Mouse (Mus musculus): Measurements from ENCODE around the gene Artn. TPM values are rescaled to one million over a fixed set of nuclear protein-coding genes. Genes with fewer than 3 reads are reported as not detected.

The Artn gene
- not detected for polyA plus RNA-seq (2015; fragmentation: Illumina TruSeq; extraction: RNeasy Lipid Tissue Mini Kit (QIAGEN cat#74804); ENCODE audit: insufficient read depth, low replicate concordance)

DNA sequence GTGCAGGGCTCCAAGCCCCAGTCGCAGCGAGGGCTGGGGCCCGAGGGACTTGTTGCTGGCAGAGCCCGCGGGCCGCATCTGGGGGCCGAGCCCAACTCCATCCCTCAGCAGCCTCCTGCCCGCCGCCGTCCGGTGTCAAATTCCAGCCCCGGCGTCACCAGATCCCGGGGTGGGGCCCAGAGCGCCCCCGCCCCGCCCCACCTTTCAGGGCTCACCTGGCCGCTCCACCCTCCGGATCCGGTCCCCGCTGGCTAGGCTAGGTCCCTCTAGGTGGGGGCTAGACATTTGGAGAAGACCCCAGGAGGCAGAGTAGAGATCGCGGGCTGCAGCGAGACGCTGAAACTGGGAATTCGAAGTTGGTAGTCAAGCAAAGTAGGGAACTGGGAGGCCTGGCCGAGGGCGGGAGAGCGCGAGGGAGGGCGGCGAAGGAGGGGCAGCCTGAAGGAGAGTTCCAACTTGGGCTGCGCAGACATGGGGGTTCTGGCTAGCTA, at the start of gene Artn:
Artn (minus strand) TSS at position 373 of the 491 bp plus-strand sequence.

DNA sequence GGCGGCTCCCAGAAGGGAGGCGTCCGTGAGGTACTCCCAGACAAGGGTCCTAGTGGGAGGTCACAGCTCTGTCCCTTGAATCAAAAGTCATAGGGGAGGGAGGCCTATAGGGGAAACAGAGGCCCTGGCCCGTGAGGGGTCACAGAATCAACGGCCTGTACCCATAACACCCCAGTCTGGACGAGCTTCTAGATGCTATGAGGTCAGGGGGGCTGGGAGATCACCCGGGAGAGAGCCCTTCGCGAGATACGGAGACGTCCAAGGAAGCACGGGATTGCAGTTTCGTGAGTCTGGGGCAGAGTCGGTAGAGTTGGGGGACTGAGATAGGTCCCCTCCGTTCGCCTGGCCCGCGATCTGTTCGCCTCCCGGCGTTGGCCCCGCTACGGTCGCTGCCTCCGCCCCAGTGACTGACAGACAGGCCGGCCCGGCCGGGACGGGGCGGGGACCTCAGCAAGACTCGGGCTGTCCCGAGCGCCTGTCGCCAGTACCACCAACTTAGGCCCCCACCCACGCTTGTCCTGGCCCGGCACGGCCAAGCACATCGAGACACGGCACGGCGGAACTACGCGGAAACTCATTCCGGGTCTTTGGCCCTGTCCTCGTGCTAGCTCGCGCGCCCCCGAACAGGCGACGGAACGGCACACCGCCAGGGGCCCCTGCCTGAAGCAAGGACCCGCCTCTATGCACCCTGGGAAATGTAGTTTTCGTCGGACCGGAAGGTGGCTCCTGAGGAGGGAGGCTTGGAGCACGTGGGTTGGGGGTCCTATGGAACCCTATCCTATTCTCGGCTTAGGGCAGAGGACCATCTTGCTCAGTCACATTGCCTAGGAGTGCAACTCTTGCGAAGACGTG, 14.7 kb downstream of the Artn start, which contains the start of gene Ipo13:
Ipo13 (minus strand) TSS at position 409 of the 852 bp plus-strand sequence.

DNA sequence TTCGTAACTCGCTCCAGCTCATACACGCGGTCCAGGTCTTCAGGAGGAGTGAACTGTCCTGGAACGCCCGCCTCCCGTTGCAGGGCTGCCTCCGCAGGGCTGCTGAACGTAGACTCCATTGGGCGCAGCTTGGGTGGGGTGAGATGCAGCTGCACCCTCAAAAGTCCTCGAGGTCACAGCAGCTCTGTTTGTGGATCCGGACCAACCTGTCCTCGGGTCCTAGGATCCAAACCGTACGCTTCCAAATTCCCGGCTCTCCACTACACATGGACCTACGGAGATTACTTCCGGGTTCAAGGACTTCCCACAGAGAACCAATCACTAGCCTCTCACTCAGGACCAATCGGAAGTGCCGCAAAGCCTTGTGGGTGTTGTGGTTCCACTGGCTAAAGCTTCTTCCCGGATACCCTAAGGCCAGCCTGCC, 37.8 kb downstream of the Artn start, which contains the start of gene Dph2:
Dph2 (minus strand) TSS at position 295 of the 424 bp plus-strand sequence.

DNA sequence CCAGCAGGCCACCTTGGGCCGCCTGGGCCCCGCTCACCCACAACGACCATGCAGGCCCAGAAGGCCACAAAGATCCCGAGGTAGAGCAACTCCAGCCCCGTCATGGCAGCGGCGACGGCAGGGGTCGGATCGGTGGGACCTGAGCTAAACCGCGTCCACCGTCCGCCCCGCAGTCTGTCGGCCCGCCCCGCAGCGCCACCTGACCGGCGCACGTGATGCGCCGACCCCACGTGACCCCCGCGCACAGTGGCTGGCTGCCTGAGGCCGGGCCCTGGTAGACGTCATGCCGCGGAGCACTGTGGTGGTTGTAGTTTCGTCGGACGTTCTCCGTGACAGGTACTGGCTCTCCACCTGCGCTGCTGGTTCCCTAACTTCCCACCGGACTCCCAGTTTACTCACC, 42.4 kb downstream of the Artn start, which contains the start of gene Atp6v0b:
Atp6v0b (minus strand) TSS at position 201 of the 400 bp plus-strand sequence.

DNA sequence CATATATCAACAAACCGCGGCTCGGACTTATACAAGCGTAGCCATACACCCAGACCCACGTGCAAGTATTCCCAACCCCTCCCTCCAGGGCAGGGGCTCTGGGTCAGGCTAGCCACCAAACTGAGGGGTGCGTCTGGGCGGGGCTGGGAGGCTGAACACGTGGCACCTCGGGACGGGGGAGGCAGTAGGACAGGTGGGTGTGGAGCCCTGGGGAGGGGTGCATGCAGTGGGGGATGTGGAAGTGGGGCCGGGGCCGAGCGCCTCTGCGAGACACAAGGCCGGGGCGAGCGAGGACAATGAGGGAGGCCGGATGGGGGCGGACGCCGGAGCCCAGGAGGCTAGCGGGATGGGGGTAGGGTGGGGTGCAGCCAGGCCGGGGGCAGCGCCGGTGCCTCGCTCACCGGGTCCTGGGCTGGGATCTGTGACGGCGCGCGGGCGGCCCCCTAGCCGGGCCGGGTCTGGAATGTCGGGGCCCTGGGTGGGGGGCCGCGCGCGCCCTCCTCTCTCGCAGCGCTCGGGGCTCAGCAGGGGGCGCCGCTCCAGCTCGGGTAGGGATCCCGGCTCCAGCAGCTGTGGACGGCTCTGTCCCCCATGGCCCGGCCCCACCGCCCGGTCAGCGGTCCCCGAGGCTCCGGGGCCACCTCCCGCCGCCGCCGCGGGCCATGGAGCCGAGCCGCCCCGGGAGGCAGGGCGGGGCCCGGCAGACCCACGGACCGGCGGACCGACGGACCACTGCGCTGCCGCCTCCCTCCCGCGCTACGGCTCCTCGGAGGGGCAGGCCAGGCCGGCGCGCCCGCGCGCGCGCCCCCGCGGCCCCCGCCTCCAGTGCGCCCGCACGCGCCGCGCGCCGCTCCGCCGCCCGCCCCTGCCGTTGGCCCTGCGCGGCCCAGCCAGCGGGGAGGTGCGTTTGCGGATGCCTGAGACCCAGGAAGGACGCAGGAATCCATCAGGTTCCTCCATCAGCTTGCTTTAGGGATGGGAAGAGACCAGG, 46.6 kb downstream of the Artn start, which contains the start of gene B4galt2:
B4galt2 (minus strand) TSS at position 787 of the 991 bp plus-strand sequence.

Other genes with a start within 250 kb of the Artn start
- gene Dmap1, start 247.5 kb downstream of the Artn start, polyA plus RNA-seq (2015; fragmentation: Illumina TruSeq; extraction: RNeasy Lipid Tissue Mini Kit (QIAGEN cat#74804); ENCODE audit: insufficient read depth, low replicate concordance), result 15.4 TPM
- gene Gm12845, start 205.4 kb downstream of the Artn start, polyA plus RNA-seq (2015; fragmentation: Illumina TruSeq; extraction: RNeasy Lipid Tissue Mini Kit (QIAGEN cat#74804); ENCODE audit: insufficient read depth, low replicate concordance), result not detected
- gene Klf17, start 164.1 kb downstream of the Artn start, polyA plus RNA-seq (2015; fragmentation: Illumina TruSeq; extraction: RNeasy Lipid Tissue Mini Kit (QIAGEN cat#74804); ENCODE audit: insufficient read depth, low replicate concordance), result not detected
- 3.3 TPM for gene Slc6a9, start 95.3 kb downstream of the Artn start, polyA plus RNA-seq (2015; fragmentation: Illumina TruSeq; extraction: RNeasy Lipid Tissue Mini Kit (QIAGEN cat#74804); ENCODE audit: insufficient read depth, low replicate concordance)
- gene Ccdc24, start 57.2 kb downstream of the Artn start, polyA plus RNA-seq (2015; fragmentation: Illumina TruSeq; extraction: RNeasy Lipid Tissue Mini Kit (QIAGEN cat#74804); ENCODE audit: insufficient read depth, low replicate concordance), result not detected
- 1.4 TPM for gene B4galt2, start 46.3 kb downstream of the Artn start, polyA plus RNA-seq (2015; fragmentation: Illumina TruSeq; extraction: RNeasy Lipid Tissue Mini Kit (QIAGEN cat#74804); ENCODE audit: insufficient read depth, low replicate concordance)
- gene Atp6v0b, start 42.4 kb downstream of the Artn start, polyA plus RNA-seq (2015; fragmentation: Illumina TruSeq; extraction: RNeasy Lipid Tissue Mini Kit (QIAGEN cat#74804); ENCODE audit: insufficient read depth, low replicate concordance), result 204 TPM
- gene Dph2, start 37.7 kb downstream of the Artn start, polyA plus RNA-seq (2015; fragmentation: Illumina TruSeq; extraction: RNeasy Lipid Tissue Mini Kit (QIAGEN cat#74804); ENCODE audit: insufficient read depth, low replicate concordance), result 12.2 TPM
- 19.2 TPM for gene Ipo13, start 14.8 kb downstream of the Artn start, polyA plus RNA-seq (2015; fragmentation: Illumina TruSeq; extraction: RNeasy Lipid Tissue Mini Kit (QIAGEN cat#74804); ENCODE audit: insufficient read depth, low replicate concordance)
- gene St3gal3, start 205.2 kb upstream of the Artn start, polyA plus RNA-seq (2015; fragmentation: Illumina TruSeq; extraction: RNeasy Lipid Tissue Mini Kit (QIAGEN cat#74804); ENCODE audit: insufficient read depth, low replicate concordance), result 5.5 TPM

Measured in spleen, adult 10 weeks (tissue).